Mouse (Mus musculus) thymus, adult 2 months (tissue): ENCODE data around the gene Chml.

ENCODE experiments used
- CTCF ChIP-seq: fragments of 200-500 bp; IDR thresholded peaks from 2 replicates; pipeline ENCODE4 v1.5.1; 2012; ENCODE audit warnings: mild to moderate bottlenecking, control low read depth, low read length, moderate library complexity, borderline replicate concordance; ENCODE audit not compliant: control insufficient read depth, poor library complexity, insufficient read depth; ENCODE audit errors: extremely low read depth
- POLR2A ChIP-seq: fragments of 200-500 bp; IDR thresholded peaks from 2 replicates; pipeline ENCODE4 v1.6.1; 2012; ENCODE audit warnings: mild to moderate bottlenecking, low read length, control low read depth, moderate library complexity; ENCODE audit not compliant: control insufficient read depth, poor library complexity, insufficient read depth; ENCODE audit errors: extremely low read depth

DNA sequence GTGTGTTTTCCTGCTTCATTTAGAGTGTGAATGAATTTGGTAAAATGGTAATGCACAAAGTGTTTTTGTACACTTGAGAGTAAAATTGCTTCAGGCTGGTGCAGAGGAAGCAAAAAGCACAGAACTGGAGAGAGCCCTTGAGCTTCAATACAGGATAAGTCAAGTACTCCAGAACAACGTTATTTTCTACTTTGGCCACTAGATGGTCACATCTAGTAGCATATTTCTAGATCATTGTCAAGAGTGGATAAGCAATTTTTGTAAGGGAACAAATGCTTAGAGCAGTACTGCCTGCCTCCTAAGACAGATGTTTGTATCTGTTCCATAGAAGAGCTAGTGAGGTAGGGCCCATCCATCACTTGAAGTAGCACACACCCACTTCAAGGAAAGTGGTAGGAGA is 21.1 kb downstream of the Chml start:
- TF ChIP-seq CTCF: no peak
- no peak for TF ChIP-seq POLR2A
